In genomic region chr12:40035506-40035905, GRCm38 (mm10) we compare ENCODE assay signal across 11 mouse cellular contexts. TPM values are rescaled to one million over a fixed set of nuclear protein-coding genes. Genes with fewer than 3 reads are reported as not detected.
A peak's percentile ranks its signal among the peaks of the same experiment; 100 is the strongest.
DNase-seq lines count a peak whose midpoint lies in the region; ATAC-seq and TF ChIP-seq lines count a peak whose summit lies in the region.
"Had no signal": no experiment of that assay in that cellular context is flagged by ENCODE, and none has a peak within 500 bp of the region (broad histone marks: within the 10 kb centered on the region; RNA-seq: fewer than 3 reads in every experiment).

No protein-coding gene starts in this region.

- DNase-seq in layer of hippocampus, adult 2 months (ENCODE audit: low spot score in 2 of 2), result no peak
- DNase-seq in layer of hippocampus, adult 11-12 months (ENCODE audit: low spot score), result no peak
- no peak for DNase-seq in thymus, postnatal 25 days
- no peak for DNase-seq in right cerebral cortex, adult 2 months (ENCODE audit: low spot score in 2 of 2)
- DNase-seq: cerebellum, adult 9-11 months; kidney, adult 18-20 months; thymus, postnatal 14 days had no signal

- H3K36me3 ChIP-seq in embryonic facial prominence, embryonic 13.5 days, result no peaks in the 10 kb centered on the region
- H3K36me3 ChIP-seq in hindbrain, embryonic 16.5 days (ENCODE audit: control insufficient read depth, insufficient read depth, low read length), result no peaks in the 10 kb centered on the region
- no peaks in the 10 kb centered on the region for H3K36me3 ChIP-seq in midbrain, embryonic 16.5 days (ENCODE audit: control insufficient read depth, insufficient read depth, low read length)

- no peak for TF ChIP-seq CTCF in layer of hippocampus, adult 2 months (conservative IDR thresholded peaks at IDR 0.05)

- H3K27me3 ChIP-seq in embryonic facial prominence, embryonic 13.5 days, result no peaks in the 10 kb centered on the region
- H3K27me3 ChIP-seq in hindbrain, embryonic 16.5 days (replicated peaks; ENCODE audit: control insufficient read depth, insufficient read depth, low read length), result no peaks in the 10 kb centered on the region
- no peaks in the 10 kb centered on the region for H3K27me3 ChIP-seq in midbrain, embryonic 16.5 days (ENCODE audit: control insufficient read depth, insufficient read depth, low read depth, low read length)

- peaks cover 9% of the 10 kb centered on the region; the same call in 1 of the 2 replicates for H3K4me1 ChIP-seq in embryonic facial prominence, embryonic 13.5 days
- H3K4me1 ChIP-seq in hindbrain, embryonic 16.5 days (ENCODE audit: control insufficient read depth, insufficient read depth, low read depth, low read length), result peaks cover 10% of the 10 kb centered on the region
- peaks cover 15% of the 10 kb centered on the region for H3K4me1 ChIP-seq in midbrain, embryonic 16.5 days (ENCODE audit: control insufficient read depth, insufficient read depth, low read length)

- ATAC-seq in embryonic facial prominence, embryonic 13.5 days (ENCODE audit: insufficient number of reproducible peaks, insufficient read depth, low FRiP score, low TSS enrichment, low read depth), result no peak
- ATAC-seq in hindbrain, embryonic 16.5 days, result no peak
- no peak for ATAC-seq in midbrain, embryonic 16.5 days
- ATAC-seq in cerebellum, adult (ENCODE audit: insufficient number of reproducible peaks, low FRiP score, low TSS enrichment), result no peak

- 0 out of 2 replicates have a peak overlapping the region, but pooled peaks have one; percentile 56 for H3K27ac ChIP-seq in layer of hippocampus, adult 2 months
- H3K27ac ChIP-seq in embryonic facial prominence, embryonic 13.5 days, result no peak overlapping the region
- H3K27ac ChIP-seq in hindbrain, embryonic 16.5 days (ENCODE audit: low read depth, low read length), result no peak overlapping the region
- H3K27ac ChIP-seq in midbrain, embryonic 16.5 days (ENCODE audit: low read length), result 0 out of 2 replicates have a peak overlapping the region, but pooled peaks have one; percentile 22

- no peak overlapping the region for H3K9ac ChIP-seq in embryonic facial prominence, embryonic 13.5 days
- H3K9ac ChIP-seq in hindbrain, embryonic 16.5 days (ENCODE audit: low read depth, low read length), result no peak overlapping the region
- H3K9ac ChIP-seq in midbrain, embryonic 16.5 days (ENCODE audit: low read depth, low read length), result peak overlapping the region; percentile 32; the same call in 1 of the 2 replicates

- 80% methylated on average over 4 of the region's 4 CpGs for WGBS in embryonic facial prominence, embryonic 13.5 days
- WGBS in hindbrain, embryonic 16.5 days, result 51% methylated on average over 4 of the region's 4 CpGs
- 55% methylated on average over 4 of the region's 4 CpGs for WGBS in midbrain, embryonic 16.5 days

- peak overlapping the region; percentile 78 for H3K4me3 ChIP-seq in layer of hippocampus, adult 2 months
- H3K4me3 ChIP-seq in embryonic facial prominence, embryonic 13.5 days, result peak overlapping the region; percentile 82
- peak overlapping the region; percentile 95 for H3K4me3 ChIP-seq in hindbrain, embryonic 16.5 days (ENCODE audit: low read length)
- H3K4me3 ChIP-seq in midbrain, embryonic 16.5 days (ENCODE audit: low read depth, low read length), result peak overlapping the region; percentile 82

- 0 out of 2 replicates have a peak, but pooled peaks cover 4% of the 10 kb centered on the region for H3K9me3 ChIP-seq in embryonic facial prominence, embryonic 13.5 days
- H3K9me3 ChIP-seq in hindbrain, embryonic 16.5 days (ENCODE audit: control insufficient read depth, low read length), result no peaks in the 10 kb centered on the region
- H3K9me3 ChIP-seq in midbrain, embryonic 16.5 days (replicated peaks; ENCODE audit: control insufficient read depth, low read length, poor library complexity, severe bottlenecking), result no peaks in the 10 kb centered on the region

- peak overlapping the region; percentile 77 for H3K4me2 ChIP-seq in embryonic facial prominence, embryonic 13.5 days
- peak overlapping the region; percentile 84 for H3K4me2 ChIP-seq in hindbrain, embryonic 16.5 days (ENCODE audit: low read length)
- H3K4me2 ChIP-seq in midbrain, embryonic 16.5 days (ENCODE audit: low read length), result peak overlapping the region; percentile 68

RNA-seq across cellular contexts. Expression of gene Arl4a, which starts 2.3 kb away (rescaled TPM):
- 10 to 100 TPM; 29.9 to 30.5 TPM for total RNA-seq in layer of hippocampus, adult 2 months (2021)
- 48.4 and 49.4 TPM in 2 replicates for polyA plus RNA-seq in embryonic facial prominence, embryonic 13.5 days (2015; fragmentation: Nextera tagmentation; extraction: Ambion mirVana)
- 108 and 110 TPM in 2 replicates for polyA plus RNA-seq in hindbrain, embryonic 16.5 days (2015; fragmentation: Nextera tagmentation; extraction: Ambion mirVana)
- 120 and 134 TPM in 2 replicates for polyA plus RNA-seq in midbrain, embryonic 16.5 days (2015; fragmentation: Nextera tagmentation; extraction: Ambion mirVana)

Comparison
In these comparisons a context has a peak if more than half of its experiments do, and no peak if none do; other contexts are left out.
1. H3K27ac ChIP-seq: peak in layer of hippocampus, adult 2 months (single experiment) and midbrain, embryonic 16.5 days (single experiment); none in embryonic facial prominence, embryonic 13.5 days (single experiment) and hindbrain, embryonic 16.5 days (single experiment).
2. Peak in every context shown above with its lines, with median percentiles within 50 percentile points of each other: H3K4me3 ChIP-seq and H3K4me2 ChIP-seq.